Mouse (Mus musculus): ENCODE measurements around the gene Prodh2.

DNA sequence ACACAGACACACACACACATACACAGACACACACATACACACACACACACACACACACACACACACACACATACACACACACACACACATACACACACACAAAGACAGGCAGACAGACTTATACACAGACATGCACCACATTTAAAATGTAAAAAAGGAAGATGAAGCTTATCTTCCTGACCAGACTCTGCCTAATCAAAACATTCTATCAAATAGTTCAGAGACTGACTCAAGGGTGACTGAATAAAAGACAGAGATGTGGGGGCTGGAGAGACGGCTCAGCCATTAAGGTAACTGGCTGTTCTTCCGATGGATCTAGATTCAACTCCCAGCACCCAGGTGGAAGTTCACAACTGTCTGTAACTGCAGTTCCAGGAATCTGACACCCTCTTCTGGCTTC is 50.9 kb downstream of the Prodh2 start:
- TF ChIP-seq CTCF (IDR thresholded peaks at IDR 0.05; ENCODE audit: control insufficient read depth, insufficient read depth, insufficient replicate concordance, low read depth, low read length), result no peak
- no peak for TF ChIP-seq POLR2A (IDR thresholded peaks at IDR 0.05; ENCODE audit: control insufficient read depth, low read depth, low read length)
